Mouse (Mus musculus) left cerebral cortex, adult 9 months (tissue): ENCODE data around the gene Alox5.

ENCODE experiments used
- DNase-seq, 2 experiments: peaks; one replicate each; pipeline ENCODE4 v3.0.0; 2022; ENCODE audit warnings: low spot score in 2 of 2

The Alox5 gene

GRCm38 (mm10) chr6:116417518-116418315, 43.3 kb downstream of the Alox5 start:
- DNase-seq: no peak

GRCm38 (mm10) chr6:116416000-116416552, 44.9 kb downstream of the Alox5 start:
- DNase-seq: no peak

- no peak for DNase-seq
Measured at GRCm38 (mm10) chr6:116415126-116415676, 45.8 kb downstream of the Alox5 start.

DNA sequence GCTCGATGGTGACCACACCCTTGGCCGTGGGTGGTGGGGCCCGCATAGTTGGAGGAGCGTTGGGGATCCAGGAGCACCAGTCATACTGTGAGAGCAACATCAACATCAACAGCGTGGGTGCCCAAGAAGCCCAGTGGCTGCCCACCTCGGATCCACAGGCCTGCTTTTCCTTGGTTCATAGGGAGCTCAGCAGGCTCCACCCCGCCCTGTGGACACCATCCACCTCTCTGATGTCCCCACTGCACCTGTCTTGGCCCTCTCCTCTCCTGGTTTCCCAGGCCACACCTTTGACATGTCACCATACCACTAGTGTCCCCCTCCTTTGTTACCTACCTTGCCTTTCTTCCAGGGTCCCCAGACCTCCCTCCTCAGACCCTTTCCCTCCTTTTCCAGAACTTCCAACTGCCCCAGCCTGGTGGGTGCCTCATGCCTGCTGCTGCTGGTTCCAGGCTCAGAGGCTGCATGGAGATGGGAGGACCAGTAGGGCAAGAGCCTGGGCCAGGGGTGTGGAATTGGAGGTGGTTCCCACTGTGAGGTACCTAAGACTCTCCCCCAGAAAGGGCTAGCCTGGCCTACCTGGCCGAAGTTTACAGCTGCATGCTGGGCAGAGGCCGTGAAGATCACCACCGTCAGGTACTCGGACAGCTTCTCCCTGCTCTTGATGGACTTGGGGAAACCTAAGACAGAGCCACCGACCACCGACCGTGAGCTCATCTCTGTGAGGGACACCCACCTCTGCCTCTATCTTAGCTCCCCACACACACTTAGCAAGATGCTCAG, 48.2 kb downstream of the Alox5 start:
- no peak for DNase-seq

- no peak for DNase-seq
Measured at GRCm38 (mm10) chr6:116411716-116412115, 49.3 kb downstream of the Alox5 start.

DNA sequence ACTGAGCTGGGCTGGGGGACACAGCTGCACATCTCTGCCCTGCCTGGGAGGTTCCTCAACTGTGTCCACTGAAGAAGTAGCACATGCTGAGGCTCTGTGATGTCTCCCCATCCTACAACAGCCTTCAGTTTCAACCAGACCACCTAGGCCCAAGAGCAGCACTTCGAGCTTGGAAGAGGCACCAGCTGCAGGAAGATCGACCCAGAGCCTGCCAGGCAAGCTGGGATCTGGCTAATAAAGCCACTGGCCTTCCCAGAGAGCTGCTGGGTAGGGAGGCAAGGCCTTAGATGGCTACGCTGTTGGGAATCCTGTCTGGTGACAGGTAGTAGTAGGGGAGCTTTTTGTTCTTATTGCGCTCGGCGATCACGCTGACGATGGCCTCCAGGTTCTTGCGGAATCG, 50.5 kb downstream of the Alox5 start:
- no peak for DNase-seq

DNA sequence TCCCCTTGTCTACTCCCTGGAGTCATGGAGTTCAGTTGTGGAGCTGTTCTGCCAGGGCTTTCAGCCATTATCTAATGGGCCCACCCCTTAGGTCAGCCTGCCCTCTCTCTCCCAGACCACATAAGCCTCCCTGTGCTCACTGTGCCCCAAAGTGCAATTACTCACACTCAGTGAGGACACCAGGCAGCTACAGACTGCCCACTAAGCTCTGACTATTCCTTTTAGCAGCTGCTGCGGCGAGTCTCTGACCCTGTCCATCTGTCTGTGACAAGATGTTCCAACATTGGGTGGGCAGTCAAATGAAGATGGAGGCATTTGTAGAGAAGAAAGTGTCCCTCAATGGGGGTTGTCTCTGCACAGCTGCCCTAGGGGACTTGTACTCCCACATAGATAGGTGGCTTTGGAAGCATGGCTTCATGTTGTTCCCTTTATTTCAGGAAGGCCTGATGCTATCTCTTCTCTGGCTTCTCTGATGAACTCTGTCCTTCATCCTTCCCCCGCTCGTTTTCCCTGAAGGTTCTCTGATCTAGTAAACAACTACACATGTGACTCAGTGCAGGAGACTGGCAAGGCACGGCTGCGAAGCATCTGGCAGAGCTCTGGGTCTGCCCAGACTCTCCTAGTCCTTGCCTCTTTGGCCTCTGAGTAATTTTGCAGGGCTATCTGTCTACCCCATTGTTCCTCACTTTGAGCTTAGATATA, 52.9 kb downstream of the Alox5 start:
- no peak for DNase-seq

GRCm38 (mm10) chr6:116407216-116407615, 53.8 kb downstream of the Alox5 start:
- no peak for DNase-seq

- DNase-seq: no peak
Measured at GRCm38 (mm10) chr6:116406680-116407079, 54.3 kb downstream of the Alox5 start.

DNA sequence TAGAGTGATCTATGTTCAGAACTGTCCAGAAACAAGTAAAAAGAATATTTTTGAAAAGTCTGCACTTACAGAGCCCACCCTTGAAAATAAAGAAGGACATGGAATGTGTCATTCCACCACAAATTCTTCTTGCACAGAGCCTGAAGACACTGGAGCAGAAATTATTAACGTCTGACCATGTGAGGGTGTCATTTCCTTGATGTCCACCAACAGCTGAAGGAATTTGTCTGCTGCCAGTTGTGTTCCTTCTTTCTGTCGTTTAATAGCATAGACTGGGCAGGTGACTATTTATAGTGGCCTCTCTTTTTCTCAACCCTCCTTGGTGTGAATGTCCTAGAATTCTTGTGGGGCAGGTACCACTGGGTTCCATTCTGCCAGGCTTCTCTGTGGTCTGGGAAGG, 54.8 kb downstream of the Alox5 start:
- DNase-seq: no peak

- no peak for DNase-seq
Measured at GRCm38 (mm10) chr6:116405715-116406114, 55.3 kb downstream of the Alox5 start.

DNA sequence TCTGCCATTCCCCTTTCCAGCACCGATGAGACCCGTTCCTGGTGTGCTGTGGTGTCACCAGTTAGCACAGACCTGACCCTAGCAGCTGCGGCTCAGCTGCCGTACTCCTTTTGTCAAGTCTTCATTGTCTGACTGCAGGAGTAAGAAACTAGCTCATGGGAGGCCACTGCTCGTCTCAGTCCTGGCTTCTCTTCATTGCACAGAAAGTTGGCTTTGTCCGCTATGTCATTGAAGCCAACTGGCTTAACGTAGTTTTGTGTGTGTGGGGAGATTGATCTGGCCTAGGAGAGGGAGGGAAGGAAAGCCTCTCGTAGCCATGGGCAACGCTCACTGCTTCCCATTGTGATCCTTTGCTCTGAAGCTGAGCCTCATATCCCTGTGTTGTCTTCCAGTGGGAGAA, 55.7 kb downstream of the Alox5 start:
- no peak for DNase-seq

- DNase-seq: no peak
Measured at GRCm38 (mm10) chr6:116402426-116402825, 58.6 kb downstream of the Alox5 start.

- no peak for DNase-seq
Measured at GRCm38 (mm10) chr6:116401746-116402423, 59.1 kb downstream of the Alox5 start.

- peak in 1 of 2 experiments; percentile 25 for DNase-seq
Measured at GRCm38 (mm10) chr6:116398136-116398535, 62.8 kb downstream of the Alox5 start.

DNA sequence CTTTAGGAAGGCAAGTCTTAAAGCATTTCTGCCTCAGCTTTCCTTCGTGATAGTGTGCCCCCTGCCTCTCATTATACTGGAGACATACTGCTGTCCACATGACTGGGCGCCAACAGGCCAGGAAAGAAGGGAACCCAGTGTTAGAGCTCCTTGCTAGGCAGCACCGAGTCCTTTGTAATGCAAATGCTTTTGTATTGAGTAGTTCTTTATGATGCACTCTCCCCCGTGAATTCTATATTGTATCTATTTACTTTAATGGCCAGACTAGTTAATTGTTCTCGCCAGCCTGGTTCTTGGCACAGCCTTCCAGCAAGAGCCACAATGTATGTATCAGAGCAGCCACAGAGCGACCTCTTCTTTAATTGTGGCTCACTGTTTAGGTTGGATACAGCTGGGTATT, 63.4 kb downstream of the Alox5 start:
- no peak for DNase-seq

GRCm38 (mm10) chr6:116394916-116395648, 65.9 kb downstream of the Alox5 start:
- DNase-seq: no peak

GRCm38 (mm10) chr6:116389481-116389880, 71.5 kb downstream of the Alox5 start:
- DNase-seq: no peak

- DNase-seq: no peak
Measured at GRCm38 (mm10) chr6:116388068-116388467, 72.9 kb downstream of the Alox5 start.

GRCm38 (mm10) chr6:116386506-116386905, 74.5 kb downstream of the Alox5 start:
- DNase-seq: no peak

GRCm38 (mm10) chr6:116386045-116386415, 74.9 kb downstream of the Alox5 start:
- no peak for DNase-seq
